Mouse (Mus musculus) natural killer cell, adult 2 months (primary cell): ENCODE results near the gene Actb.

Experiments used
- DNase-seq, 2 experiments: peaks; one replicate each; pipeline ENCODE4 v3.0.0; 2022; ENCODE audit warnings: low spot score in 2 of 2

Gene Actb

GRCm38 (mm10) chr5:142922251-142922650, 15.7 kb upstream of the Actb start:
- DNase-seq: no peak

- no peak for DNase-seq
Measured at GRCm38 (mm10) chr5:142921074-142921459, 14.5 kb upstream of the Actb start.

GRCm38 (mm10) chr5:142920311-142921073, 13.9 kb upstream of the Actb start:
- peak; percentile 94 to 96 for DNase-seq

- no peak for DNase-seq
Measured at GRCm38 (mm10) chr5:142917402-142917801, 10.8 kb upstream of the Actb start.

- no peak for DNase-seq
Measured at GRCm38 (mm10) chr5:142916593-142916992, 10.0 kb upstream of the Actb start.

GRCm38 (mm10) chr5:142915231-142915630, 8.7 kb upstream of the Actb start:
- no peak for DNase-seq

GRCm38 (mm10) chr5:142912739-142913138, 6.2 kb upstream of the Actb start:
- DNase-seq: peak; percentile 38 to 61

- DNase-seq: no peak
Measured at GRCm38 (mm10) chr5:142912320-142912719, 5.8 kb upstream of the Actb start.

- DNase-seq: no peak
Measured at GRCm38 (mm10) chr5:142911629-142912028, 5.1 kb upstream of the Actb start.

- no peak for DNase-seq
Measured at GRCm38 (mm10) chr5:142909576-142910278, 3.2 kb upstream of the Actb start.

GRCm38 (mm10) chr5:142908941-142909575, 2.5 kb upstream of the Actb start:
- peak; percentile 50 to 62 for DNase-seq

GRCm38 (mm10) chr5:142907803-142908559, 1.4 kb upstream of the Actb start:
- DNase-seq: no peak

- DNase-seq: peak; percentile 33 to 40
Measured at GRCm38 (mm10) chr5:142907048-142907802, 671 bp upstream of the Actb start.

GRCm38 (mm10) chr5:142905725-142906531, 626 bp downstream of the Actb start:
- DNase-seq: peak; percentile 100

GRCm38 (mm10) chr5:142905038-142905695, 1.4 kb downstream of the Actb start:
- DNase-seq: peak in 1 of 2 experiments; percentile 31

GRCm38 (mm10) chr5:142904208-142905037, 2.1 kb downstream of the Actb start:
- DNase-seq: no peak

GRCm38 (mm10) chr5:142903470-142904207, 2.9 kb downstream of the Actb start:
- peak; percentile 54 to 58 for DNase-seq
